Mouse (Mus musculus): ENCODE results near the gene Gys2. TPM values are rescaled to one million over a fixed set of nuclear protein-coding genes. Genes with fewer than 3 reads are reported as not detected.

Gys2 gene
- total and polyA plus RNA-seq, 2 experiments, result 51.7 to 184 TPM

GRCm38 (mm10) chr6:142413845-142414244 is 59.1 kb downstream of the Gys2 start:
- TF ChIP-seq POLR2A (IDR thresholded peaks at IDR 0.05; ENCODE audit: extremely low read depth, insufficient read depth, low read length), result no peak
- TF ChIP-seq CTCF (IDR thresholded peaks at IDR 0.05; ENCODE audit: low read depth, low read length), result no peak
- no peaks in the 10 kb centered on the region for H3K79me2 ChIP-seq (ENCODE audit: control insufficient read depth, insufficient read depth, low read length)
- H3K4me1 ChIP-seq (ENCODE audit: control insufficient read depth, insufficient read depth, low read length), result no peaks in the 10 kb centered on the region
- no peaks in the 10 kb centered on the region for H3K36me3 ChIP-seq (ENCODE audit: control insufficient read depth, insufficient read depth, low read length)
- DNase-seq (ENCODE audit: extremely low read depth, low read depth, low spot score), result no peak
- H3K4me3 ChIP-seq (ENCODE audit: insufficient read depth, low read depth, low read length), result no peak overlapping the region
- H3K27ac ChIP-seq (replicated peaks; ENCODE audit: insufficient read depth, low read depth, low read length), result no peak overlapping the region
- no peak overlapping the region for H3K9ac ChIP-seq (ENCODE audit: low read depth, low read length)
- 27% methylated on average over 12 of the region's 12 CpGs for WGBS
- peaks cover 5% of the 10 kb centered on the region; the same call in 1 of the 2 replicates for H3K27me3 ChIP-seq (ENCODE audit: control insufficient read depth, insufficient read depth, low read length)

- H3K4me1 ChIP-seq (ENCODE audit: control insufficient read depth, insufficient read depth, low read length), result no peaks in the 10 kb centered on the region
- 81% methylated on average over 11 of the region's 11 CpGs for whole genome bisulfite sequencing
- DNase-seq (ENCODE audit: extremely low read depth, low read depth, low spot score), result no peak
Observed at GRCm38 (mm10) chr6:142412906-142413491, 59.9 kb downstream of the Gys2 start, which contains the start of gene Spx. Gene Spx (plus strand): TSS chr6:142413441.

GRCm38 (mm10) chr6:142411140-142411539 is 61.8 kb downstream of the Gys2 start:
- H3K27me3 ChIP-seq (ENCODE audit: control insufficient read depth, insufficient read depth, low read length), result peaks cover 5% of the 10 kb centered on the region; the same call in 1 of the 2 replicates
- H3K79me2 ChIP-seq (ENCODE audit: control insufficient read depth, insufficient read depth, low read length), result no peaks in the 10 kb centered on the region
- no peak for TF ChIP-seq CTCF (IDR thresholded peaks at IDR 0.05; ENCODE audit: low read depth, low read length)
- no peak for TF ChIP-seq POLR2A (IDR thresholded peaks at IDR 0.05; ENCODE audit: extremely low read depth, insufficient read depth, low read length)
- 48% methylated on average over 1 of the region's 1 CpGs for WGBS
- DNase-seq (ENCODE audit: extremely low read depth, low read depth, low spot score), result no peak
- H3K4me1 ChIP-seq (ENCODE audit: control insufficient read depth, insufficient read depth, low read length), result no peaks in the 10 kb centered on the region
- H3K36me3 ChIP-seq (ENCODE audit: control insufficient read depth, insufficient read depth, low read length), result no peaks in the 10 kb centered on the region
- H3K9ac ChIP-seq (ENCODE audit: low read depth, low read length), result no peak overlapping the region
- no peak overlapping the region for H3K27ac ChIP-seq (replicated peaks; ENCODE audit: insufficient read depth, low read depth, low read length)
- no peak overlapping the region for H3K4me3 ChIP-seq (ENCODE audit: insufficient read depth, low read depth, low read length)

More at GRCm38 (mm10) chr6:142412906-142413491, 59.9 kb downstream of the Gys2 start, which contains the start of gene Spx:
- Histone ChIP-seq H3K27ac (replicated peaks; ENCODE audit: insufficient read depth, low read depth, low read length) (no peak within 1 kb of the TSS), H3K27me3 (ENCODE audit: control insufficient read depth, insufficient read depth, low read length) (peaks cover 5% of the 10 kb centered on the region; the same call in 1 of the 2 replicates), H3K4me3 (ENCODE audit: insufficient read depth, low read depth, low read length) (no peak within 1 kb of the TSS), H3K79me2 (ENCODE audit: control insufficient read depth, insufficient read depth, low read length) (no peaks in the 10 kb centered on the region), H3K36me3 (ENCODE audit: control insufficient read depth, insufficient read depth, low read length) (no peaks in the 10 kb centered on the region), H3K9ac (ENCODE audit: low read depth, low read length) (no peak within 1 kb of the TSS)
- TF ChIP-seq POLR2A (IDR thresholded peaks at IDR 0.05; ENCODE audit: extremely low read depth, insufficient read depth, low read length), result no peak
- no peak for TF ChIP-seq CTCF (IDR thresholded peaks at IDR 0.05; ENCODE audit: low read depth, low read length)

GRCm38 (mm10) chr6:142395756-142396155 is 77.2 kb downstream of the Gys2 start:
- Histone ChIP-seq H3K27ac (replicated peaks; ENCODE audit: insufficient read depth, low read depth, low read length) (no peak overlapping the region), H3K4me1 (ENCODE audit: control insufficient read depth, insufficient read depth, low read length) (no peaks in the 10 kb centered on the region), H3K79me2 (ENCODE audit: control insufficient read depth, insufficient read depth, low read length) (no peaks in the 10 kb centered on the region; the same call in 1 of the 2 replicates), H3K9ac (ENCODE audit: low read depth, low read length) (no peak overlapping the region), H3K27me3 (ENCODE audit: control insufficient read depth, insufficient read depth, low read length) (no peaks in the 10 kb centered on the region), H3K36me3 (ENCODE audit: control insufficient read depth, insufficient read depth, low read length) (peaks cover 13% of the 10 kb centered on the region; the same call in 1 of the 2 replicates), H3K4me3 (ENCODE audit: insufficient read depth, low read depth, low read length) (no peak overlapping the region)
- DNase-seq (ENCODE audit: extremely low read depth, low read depth, low spot score), result no peak
- no peak for TF ChIP-seq CTCF (IDR thresholded peaks at IDR 0.05; ENCODE audit: low read depth, low read length)
- TF ChIP-seq POLR2A (IDR thresholded peaks at IDR 0.05; ENCODE audit: extremely low read depth, insufficient read depth, low read length), result no peak
- 88% methylated on average over 6 of the region's 6 CpGs for whole genome bisulfite sequencing

- no peak overlapping the region for H3K27ac ChIP-seq (replicated peaks; ENCODE audit: insufficient read depth, low read depth, low read length)
- WGBS, result 65% methylated on average over 5 of the region's 5 CpGs
Observed at GRCm38 (mm10) chr6:142394669-142395068, 78.2 kb downstream of the Gys2 start.

GRCm38 (mm10) chr6:142392312-142392711 is 80.6 kb downstream of the Gys2 start:
- TF ChIP-seq CTCF (IDR thresholded peaks at IDR 0.05; ENCODE audit: low read depth, low read length) (no peak), POLR2A (IDR thresholded peaks at IDR 0.05; ENCODE audit: extremely low read depth, insufficient read depth, low read length) (no peak)
- H3K27me3 ChIP-seq (ENCODE audit: control insufficient read depth, insufficient read depth, low read length), result no peaks in the 10 kb centered on the region
- no peak for DNase-seq (ENCODE audit: extremely low read depth, low read depth, low spot score)
- H3K27ac ChIP-seq (replicated peaks; ENCODE audit: insufficient read depth, low read depth, low read length), result no peak overlapping the region
- H3K4me1 ChIP-seq (ENCODE audit: control insufficient read depth, insufficient read depth, low read length), result peaks cover 3% of the 10 kb centered on the region; the same call in 1 of the 2 replicates
- WGBS, result 83% methylated on average over 5 of the region's 5 CpGs
- no peak overlapping the region for H3K9ac ChIP-seq (ENCODE audit: low read depth, low read length)
- peaks cover 19% of the 10 kb centered on the region; the same call in 1 of the 2 replicates for H3K79me2 ChIP-seq (ENCODE audit: control insufficient read depth, insufficient read depth, low read length)
- H3K4me3 ChIP-seq (ENCODE audit: insufficient read depth, low read depth, low read length), result no peak overlapping the region
- H3K36me3 ChIP-seq (ENCODE audit: control insufficient read depth, insufficient read depth, low read length), result peaks cover 9% of the 10 kb centered on the region; the same call in 1 of the 2 replicates

More at GRCm38 (mm10) chr6:142394669-142395068, 78.2 kb downstream of the Gys2 start:
- DNase-seq (ENCODE audit: extremely low read depth, low read depth, low spot score), result no peak
- TF ChIP-seq CTCF (IDR thresholded peaks at IDR 0.05; ENCODE audit: low read depth, low read length) (no peak), POLR2A (IDR thresholded peaks at IDR 0.05; ENCODE audit: extremely low read depth, insufficient read depth, low read length) (no peak)
- Histone ChIP-seq H3K9ac (ENCODE audit: low read depth, low read length) (no peak overlapping the region), H3K27me3 (ENCODE audit: control insufficient read depth, insufficient read depth, low read length) (no peaks in the 10 kb centered on the region), H3K36me3 (ENCODE audit: control insufficient read depth, insufficient read depth, low read length) (peaks cover 9% of the 10 kb centered on the region; the same call in 1 of the 2 replicates), H3K79me2 (ENCODE audit: control insufficient read depth, insufficient read depth, low read length) (peaks cover 3% of the 10 kb centered on the region; the same call in 1 of the 2 replicates), H3K4me3 (ENCODE audit: insufficient read depth, low read depth, low read length) (no peak overlapping the region), H3K4me1 (ENCODE audit: control insufficient read depth, insufficient read depth, low read length) (no peaks in the 10 kb centered on the region)
